Mouse (Mus musculus) neural tube, embryonic 15.5 days (tissue): ENCODE measurements at regions not wholly inside any gene's neighbourhood (a gene's known extent, or its start where the extent isn't known, plus 50 kb on each side); places are given as distances from the start of the nearest gene placed in this dataset.

Source experiments
- ATAC-seq: fragments of 200-750 bp; cut with Nextera tagmentation; 2 replicates; pipeline ENCODE4 v1.8.0; 2017; ENCODE audit warnings: mild to moderate bottlenecking, moderate TSS enrichment, moderate library complexity; ENCODE audit not compliant: low FRiP score
- H3K27ac ChIP-seq: fragments of 300-500 bp; sonication (generic); replicated peaks from 2 replicates; pipeline ENCODE4 v1.5.1; 2015; ENCODE audit warnings: mild to moderate bottlenecking, inconsistent platforms
- H3K27me3 ChIP-seq: fragments of 300-500 bp; sonication (generic); replicated peaks from 2 replicates; pipeline ENCODE4 v1.6.1; 2015; ENCODE audit warnings: inconsistent platforms
- H3K36me3 ChIP-seq: fragments of 300-500 bp; sonication (generic); 2 replicates; pipeline ENCODE4 v1.6.1; 2015; ENCODE audit warnings: inconsistent platforms
- H3K4me1 ChIP-seq: fragments of 300-500 bp; sonication (generic); 2 replicates; pipeline ENCODE4 v1.6.1; 2015; ENCODE audit warnings: inconsistent platforms
- H3K4me2 ChIP-seq: fragments of 300-500 bp; sonication (generic); 2 replicates; pipeline ENCODE4 v1.6.1; 2015; ENCODE audit warnings: inconsistent platforms, mild to moderate bottlenecking, moderate library complexity
- H3K4me3 ChIP-seq: fragments of 300-500 bp; sonication (generic); replicated peaks from 2 replicates; pipeline ENCODE4 v1.5.1; 2015; ENCODE audit warnings: mild to moderate bottlenecking, inconsistent platforms
- H3K9ac ChIP-seq: fragments of 300-500 bp; sonication (generic); replicated peaks from 2 replicates; pipeline ENCODE4 v1.6.1; 2015; ENCODE audit warnings: mild to moderate bottlenecking, inconsistent platforms
- H3K9me3 ChIP-seq: fragments of 300-500 bp; sonication (generic); replicated peaks from 2 replicates; pipeline ENCODE4 v1.6.1; 2016; ENCODE audit warnings: inconsistent platforms
- WGBS: fragments of 180-500 bp; shearing (Covaris S2); methylation state at CpG from one replicate; pipeline ENCODE4 v1.1.7; 2015; ENCODE audit warnings: mixed read lengths; 5-methylcytosine and 5-hydroxymethylcytosine counted together

- Histone ChIP-seq H3K9ac (peak overlapping the region; percentile 53), H3K4me1 (peaks cover 11% of the 10 kb centered on the region), H3K27ac (peak overlapping the region; percentile 82), H3K9me3 (no peaks in the 10 kb centered on the region), H3K4me2 (peak overlapping the region; percentile 63), H3K4me3 (peak overlapping the region; percentile 43), H3K36me3 (no peaks in the 10 kb centered on the region), H3K27me3 (no peaks in the 10 kb centered on the region)
- ATAC-seq: peak; percentile 65
- 2% methylated on average over 13 of the region's 13 CpGs for WGBS
These were observed 2395.2 kb upstream of the 5930422O12Rik start for GRCm38 (mm10) chr8:31033281-31033680.

GRCm38 (mm10) chr8:31036892-31037291 lies 2391.6 kb upstream of the 5930422O12Rik start:
- Histone ChIP-seq H3K9ac (no peak overlapping the region), H3K36me3 (no peaks in the 10 kb centered on the region), H3K4me1 (peaks cover 9% of the 10 kb centered on the region), H3K9me3 (no peaks in the 10 kb centered on the region), H3K4me2 (no peak overlapping the region), H3K27me3 (no peaks in the 10 kb centered on the region), H3K27ac (no peak overlapping the region), H3K4me3 (no peak overlapping the region)
- WGBS: 55% methylated on average over 2 of the region's 2 CpGs
- ATAC-seq: no peak
